Mouse (Mus musculus): ENCODE measurements around the gene Aox2. TPM values are rescaled to one million over a fixed set of nuclear protein-coding genes. Genes with fewer than 3 reads are reported as not detected.

Gene Aox2
- polyA plus RNA-seq, 1 experiment: 0.46 TPM

DNA sequence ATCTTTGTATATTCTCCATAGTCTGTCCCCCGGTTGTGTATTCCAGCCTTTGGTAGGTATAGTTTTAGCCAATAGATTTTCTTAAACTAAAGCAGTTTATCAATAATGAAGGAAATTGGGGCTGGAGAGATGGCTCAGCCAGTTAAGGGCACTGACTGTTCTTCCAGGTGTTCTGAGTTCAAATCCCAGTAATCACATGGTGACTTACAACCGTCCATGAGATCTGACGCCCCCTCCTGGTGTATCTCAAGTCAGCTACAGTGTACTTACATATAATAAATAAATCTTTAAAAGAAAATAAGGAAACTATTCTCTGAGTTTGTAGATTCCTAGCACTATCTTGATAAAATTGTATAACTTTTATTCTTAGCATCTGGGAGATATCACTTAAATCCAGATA, 117.2 kb downstream of the Aox2 start:
- 96% methylated on average over 3 of the region's 3 CpGs for WGBS
- no peak for TF ChIP-seq CTCF (IDR thresholded peaks at IDR 0.05; ENCODE audit: borderline replicate concordance, control insufficient read depth, extremely low read depth, insufficient read depth, low read length, poor library complexity)
- TF ChIP-seq POLR2A (IDR thresholded peaks at IDR 0.05; ENCODE audit: control insufficient read depth, extremely low read depth, insufficient read depth, low read length, poor library complexity): no peak
- Histone ChIP-seq H3K27me3 (ENCODE audit: control insufficient read depth, insufficient read depth, low read length) (no peaks in the 10 kb centered on the region), H3K4me1 (replicated peaks; ENCODE audit: control insufficient read depth, insufficient read depth, low read length) (peaks cover 3% of the 10 kb centered on the region), H3K36me3 (ENCODE audit: control insufficient read depth, insufficient read depth, low read length) (peaks cover 54% of the 10 kb centered on the region), H3K4me3 (ENCODE audit: control insufficient read depth, insufficient read depth, low read length) (no peak overlapping the region), H3K27ac (ENCODE audit: control insufficient read depth, insufficient read depth, low read length) (no peak overlapping the region)
- no peak for DNase-seq

DNA sequence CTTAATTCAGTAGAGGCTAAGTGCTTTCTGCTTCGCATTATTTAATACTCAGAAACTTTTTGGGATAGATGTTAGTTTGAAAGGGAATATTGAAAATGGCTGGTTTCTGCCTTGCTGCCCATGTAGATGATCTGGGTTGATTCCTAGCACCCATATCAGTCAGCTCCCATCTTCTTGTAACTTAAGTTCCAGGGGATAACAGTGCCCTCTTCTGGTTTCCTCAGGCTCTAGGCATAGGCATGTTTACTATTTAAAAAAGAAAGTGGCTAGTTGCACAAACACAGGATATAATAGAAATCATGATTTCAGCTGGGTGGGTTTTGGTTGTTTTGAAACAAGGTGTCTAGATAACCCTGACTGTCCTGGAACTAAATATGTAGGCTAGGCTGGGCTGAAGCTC, 118.1 kb downstream of the Aox2 start:
- WGBS: 100% methylated on average over 1 of the region's 1 CpGs
- no peak overlapping the region for H3K4me3 ChIP-seq (ENCODE audit: control insufficient read depth, insufficient read depth, low read length)
- DNase-seq: no peak

DNA sequence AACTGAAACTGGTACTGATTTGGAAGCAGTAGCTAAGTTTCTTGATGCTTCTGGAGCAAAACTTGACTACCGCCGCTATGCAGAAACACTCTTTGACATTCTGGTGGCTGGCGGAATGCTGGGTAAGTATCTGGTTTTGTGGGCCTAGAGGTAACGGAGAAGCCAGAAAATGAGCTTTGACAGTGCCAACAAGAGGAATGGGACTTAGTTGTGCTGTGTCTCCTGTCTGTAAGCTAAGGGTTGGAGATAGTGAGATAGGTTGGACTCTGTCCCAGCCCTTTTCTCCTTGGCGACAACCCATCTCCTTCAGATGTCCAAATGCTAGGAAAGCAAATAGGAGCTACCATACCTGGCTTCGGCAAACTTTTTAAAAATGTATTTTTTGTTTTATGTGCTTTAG, 119.6 kb downstream of the Aox2 start:
- Histone ChIP-seq H3K27ac (ENCODE audit: control insufficient read depth, insufficient read depth, low read length) (no peak overlapping the region), H3K4me3 (ENCODE audit: control insufficient read depth, insufficient read depth, low read length) (no peak overlapping the region), H3K4me1 (replicated peaks; ENCODE audit: control insufficient read depth, insufficient read depth, low read length) (no peaks in the 10 kb centered on the region), H3K27me3 (ENCODE audit: control insufficient read depth, insufficient read depth, low read length) (no peaks in the 10 kb centered on the region), H3K36me3 (ENCODE audit: control insufficient read depth, insufficient read depth, low read length) (peaks cover 78% of the 10 kb centered on the region)
- 98% methylated on average over 6 of the region's 6 CpGs for WGBS
- TF ChIP-seq POLR2A (IDR thresholded peaks at IDR 0.05; ENCODE audit: control insufficient read depth, extremely low read depth, insufficient read depth, low read length, poor library complexity): no peak
- TF ChIP-seq CTCF (IDR thresholded peaks at IDR 0.05; ENCODE audit: borderline replicate concordance, control insufficient read depth, extremely low read depth, insufficient read depth, low read length, poor library complexity): no peak
- DNase-seq: no peak

More for the DNA sequence above, 118.1 kb downstream of the Aox2 start:
- no peaks in the 10 kb centered on the region for H3K27me3 ChIP-seq (ENCODE audit: control insufficient read depth, insufficient read depth, low read length)
- no peak for TF ChIP-seq POLR2A (IDR thresholded peaks at IDR 0.05; ENCODE audit: control insufficient read depth, extremely low read depth, insufficient read depth, low read length, poor library complexity)
- TF ChIP-seq CTCF (IDR thresholded peaks at IDR 0.05; ENCODE audit: borderline replicate concordance, control insufficient read depth, extremely low read depth, insufficient read depth, low read length, poor library complexity): no peak
- H3K4me1 ChIP-seq (replicated peaks; ENCODE audit: control insufficient read depth, insufficient read depth, low read length): peaks cover 3% of the 10 kb centered on the region
- no peak overlapping the region for H3K27ac ChIP-seq (ENCODE audit: control insufficient read depth, insufficient read depth, low read length)
- peaks cover 62% of the 10 kb centered on the region for H3K36me3 ChIP-seq (ENCODE audit: control insufficient read depth, insufficient read depth, low read length)

DNA sequence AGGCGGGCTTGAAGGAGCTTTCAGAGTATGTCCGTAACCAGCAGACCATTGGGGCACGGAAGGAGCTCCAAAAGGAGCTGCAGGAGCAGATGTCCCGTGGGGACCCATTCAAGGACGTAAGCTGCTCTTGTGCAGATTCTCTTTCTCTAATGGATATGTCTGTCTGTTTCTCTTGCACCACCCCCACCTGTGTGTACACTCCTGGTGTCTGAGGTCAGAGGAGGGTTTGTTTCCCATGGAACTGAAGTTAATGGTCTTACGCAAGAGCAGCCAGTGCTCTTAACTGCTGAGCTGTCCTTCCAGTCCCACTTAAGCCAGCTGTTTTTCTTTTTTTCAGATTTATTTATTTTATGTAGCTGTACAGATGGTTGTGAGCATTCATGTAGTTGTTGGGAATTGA, 123.3 kb downstream of the Aox2 start:
- H3K27me3 ChIP-seq (ENCODE audit: control insufficient read depth, insufficient read depth, low read length): no peaks in the 10 kb centered on the region
- TF ChIP-seq POLR2A (IDR thresholded peaks at IDR 0.05; ENCODE audit: control insufficient read depth, extremely low read depth, insufficient read depth, low read length, poor library complexity) (no peak), CTCF (IDR thresholded peaks at IDR 0.05; ENCODE audit: borderline replicate concordance, control insufficient read depth, extremely low read depth, insufficient read depth, low read length, poor library complexity) (no peak)
- H3K36me3 ChIP-seq (ENCODE audit: control insufficient read depth, insufficient read depth, low read length): peaks cover 87% of the 10 kb centered on the region
- H3K4me3 ChIP-seq (ENCODE audit: control insufficient read depth, insufficient read depth, low read length): no peak overlapping the region
- 95% methylated on average over 6 of the region's 6 CpGs for WGBS
- no peak overlapping the region for H3K27ac ChIP-seq (ENCODE audit: control insufficient read depth, insufficient read depth, low read length)
- no peaks in the 10 kb centered on the region for H3K4me1 ChIP-seq (replicated peaks; ENCODE audit: control insufficient read depth, insufficient read depth, low read length)
- no peak for DNase-seq

DNA sequence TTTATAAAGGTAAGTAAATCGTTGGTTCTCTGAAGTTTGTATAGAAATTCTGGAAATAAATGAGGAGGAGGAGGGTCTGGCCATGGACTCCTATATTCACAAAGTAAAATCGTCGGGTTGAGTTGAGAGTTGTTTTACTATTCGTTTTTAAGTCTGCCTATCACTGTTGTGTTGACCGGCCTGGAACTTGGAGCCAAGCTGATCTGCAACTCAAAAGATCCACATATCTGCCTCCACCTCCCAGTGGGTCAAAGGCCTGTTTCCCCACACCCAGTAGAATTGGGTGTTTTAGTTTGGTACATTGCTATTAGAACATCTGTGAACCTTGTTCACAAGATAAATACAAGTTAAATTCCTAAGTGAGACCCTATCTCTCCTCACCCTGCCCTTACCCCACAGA, 125.6 kb downstream of the Aox2 start:
- H3K4me3 ChIP-seq (ENCODE audit: control insufficient read depth, insufficient read depth, low read length): no peak overlapping the region
- WGBS: 98% methylated on average over 5 of the region's 5 CpGs
- H3K27ac ChIP-seq (ENCODE audit: control insufficient read depth, insufficient read depth, low read length): no peak overlapping the region
- H3K4me1 ChIP-seq (replicated peaks; ENCODE audit: control insufficient read depth, insufficient read depth, low read length): no peaks in the 10 kb centered on the region
- H3K36me3 ChIP-seq (ENCODE audit: control insufficient read depth, insufficient read depth, low read length): peaks cover 70% of the 10 kb centered on the region
- H3K27me3 ChIP-seq (ENCODE audit: control insufficient read depth, insufficient read depth, low read length): no peaks in the 10 kb centered on the region
- no peak for DNase-seq
- TF ChIP-seq CTCF (IDR thresholded peaks at IDR 0.05; ENCODE audit: borderline replicate concordance, control insufficient read depth, extremely low read depth, insufficient read depth, low read length, poor library complexity): no peak
- TF ChIP-seq POLR2A (IDR thresholded peaks at IDR 0.05; ENCODE audit: control insufficient read depth, extremely low read depth, insufficient read depth, low read length, poor library complexity): no peak

DNA sequence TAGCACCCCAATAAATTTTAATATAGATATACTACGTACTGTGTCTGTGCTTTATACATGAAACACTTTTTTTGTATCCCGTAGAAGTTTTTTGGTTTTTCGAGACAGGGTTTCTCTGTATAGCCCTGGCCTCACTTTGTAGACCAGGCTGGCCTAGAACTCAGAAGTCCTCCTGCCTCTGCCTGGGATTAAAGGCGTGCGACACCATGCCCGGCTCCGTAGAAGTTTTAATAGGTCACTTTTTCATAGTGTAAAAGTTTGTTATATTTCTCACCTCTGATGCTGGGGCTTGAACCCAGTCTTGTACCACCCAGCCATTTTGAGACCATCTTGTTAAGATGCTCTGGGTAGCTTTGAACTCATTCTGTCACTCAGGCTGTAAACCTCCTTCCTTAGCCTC, 129.2 kb downstream of the Aox2 start:
- Histone ChIP-seq H3K4me3 (ENCODE audit: control insufficient read depth, insufficient read depth, low read length) (no peak overlapping the region), H3K36me3 (ENCODE audit: control insufficient read depth, insufficient read depth, low read length) (peaks cover 61% of the 10 kb centered on the region), H3K27me3 (ENCODE audit: control insufficient read depth, insufficient read depth, low read length) (no peaks in the 10 kb centered on the region), H3K27ac (ENCODE audit: control insufficient read depth, insufficient read depth, low read length) (no peak overlapping the region), H3K4me1 (replicated peaks; ENCODE audit: control insufficient read depth, insufficient read depth, low read length) (no peaks in the 10 kb centered on the region)
- TF ChIP-seq POLR2A (IDR thresholded peaks at IDR 0.05; ENCODE audit: control insufficient read depth, extremely low read depth, insufficient read depth, low read length, poor library complexity): no peak
- no peak for TF ChIP-seq CTCF (IDR thresholded peaks at IDR 0.05; ENCODE audit: borderline replicate concordance, control insufficient read depth, extremely low read depth, insufficient read depth, low read length, poor library complexity)
- DNase-seq: no peak
- WGBS: 99% methylated on average over 7 of the region's 7 CpGs

DNA sequence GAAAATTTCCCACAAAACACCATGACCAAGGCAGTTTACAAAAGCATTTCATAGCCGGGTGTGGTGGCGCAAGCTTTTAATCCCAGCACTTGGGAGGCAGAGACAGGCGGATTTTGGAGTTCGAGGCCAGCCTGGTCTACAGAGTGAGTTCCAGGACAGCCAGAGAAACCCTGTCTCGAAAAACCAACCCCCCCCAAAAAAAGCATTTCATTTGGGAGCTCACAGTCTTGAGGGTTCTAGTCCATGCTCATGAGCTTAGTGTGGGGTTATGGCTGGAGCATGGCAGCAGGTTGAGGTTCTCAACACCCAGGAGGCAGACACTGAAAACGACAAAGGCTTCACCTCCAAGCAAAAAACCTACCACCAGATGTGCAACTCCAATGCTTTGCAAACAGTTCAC, 130.0 kb downstream of the Aox2 start:
- Histone ChIP-seq H3K36me3 (ENCODE audit: control insufficient read depth, insufficient read depth, low read length) (peaks cover 61% of the 10 kb centered on the region), H3K27me3 (ENCODE audit: control insufficient read depth, insufficient read depth, low read length) (no peaks in the 10 kb centered on the region), H3K4me3 (ENCODE audit: control insufficient read depth, insufficient read depth, low read length) (no peak overlapping the region), H3K4me1 (replicated peaks; ENCODE audit: control insufficient read depth, insufficient read depth, low read length) (no peaks in the 10 kb centered on the region), H3K27ac (ENCODE audit: control insufficient read depth, insufficient read depth, low read length) (no peak overlapping the region)
- TF ChIP-seq POLR2A (IDR thresholded peaks at IDR 0.05; ENCODE audit: control insufficient read depth, extremely low read depth, insufficient read depth, low read length, poor library complexity) (no peak), CTCF (IDR thresholded peaks at IDR 0.05; ENCODE audit: borderline replicate concordance, control insufficient read depth, extremely low read depth, insufficient read depth, low read length, poor library complexity) (no peak)
- 92% methylated on average over 6 of the region's 6 CpGs for WGBS
- DNase-seq: no peak

Data from thymus, adult 2 months (tissue).